Mouse (Mus musculus): ENCODE results near the gene Zfp593. TPM values are rescaled to one million over a fixed set of nuclear protein-coding genes. Genes with fewer than 3 reads are reported as not detected.
"Not testable (repeated sequence)": the region's sequence is repeated elsewhere in the genome, so short reads cannot be mapped to it uniquely, and the experiment has no call there.

Gene Zfp593
- polyA plus RNA-seq, 1 experiment from 2014 or later, result 14.2 TPM

DNA sequence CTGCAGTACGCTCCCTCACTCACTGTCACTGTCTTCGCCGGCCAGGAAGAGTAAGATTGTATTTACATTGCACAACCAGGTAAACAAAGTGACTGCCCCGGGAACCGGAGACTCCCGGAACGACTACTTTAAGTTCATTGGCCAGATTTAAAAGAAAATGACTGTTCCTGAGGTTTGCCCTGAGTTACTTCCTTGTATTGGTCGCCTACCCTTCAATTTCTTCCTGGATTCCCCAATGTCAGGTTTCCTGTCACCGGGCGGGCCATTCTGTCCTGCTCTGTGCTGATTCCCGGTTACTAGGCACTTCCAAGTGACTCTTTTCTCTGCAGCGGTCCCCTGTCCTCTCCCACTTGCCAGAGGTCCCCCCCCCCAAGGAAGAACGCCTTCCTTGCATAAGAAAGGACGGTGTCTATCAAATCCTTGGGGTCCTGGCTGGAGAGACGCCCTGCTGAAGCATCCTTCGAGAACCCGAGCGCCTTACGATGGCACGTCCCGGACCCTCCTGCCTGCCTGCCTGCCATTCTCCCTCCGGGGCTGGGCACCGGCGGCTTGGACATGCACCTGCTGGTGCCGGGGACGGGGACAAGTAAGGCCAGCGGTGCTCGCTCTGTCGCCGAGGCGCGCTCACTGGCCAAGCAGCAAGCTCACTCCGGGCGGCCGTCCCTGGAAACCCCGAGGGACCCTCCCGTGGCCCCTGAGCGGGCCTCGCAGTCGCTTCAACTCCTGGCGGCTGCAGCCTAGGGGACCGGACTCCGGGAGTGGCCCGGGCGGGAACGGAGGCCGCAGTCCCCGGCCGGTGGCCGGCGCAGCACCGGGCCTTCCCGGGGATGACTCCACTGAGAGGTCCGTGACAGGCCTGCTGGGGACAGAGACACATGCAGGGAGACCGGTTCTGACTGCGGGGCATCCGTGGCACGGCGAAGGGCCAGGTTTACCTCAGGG, 41.1 kb upstream of the Zfp593 start:
- DNase-seq, result peak; percentile 57
- ATAC-seq (ENCODE audit: low FRiP score, low TSS enrichment), result peak; percentile 28
- WGBS, result 4% methylated on average over 59 of the region's 59 CpGs

GRCm38 (mm10) chr4:134284942-134285341, 39.5 kb upstream of the Zfp593 start:
- Histone ChIP-seq H3K9ac (replicated peaks; ENCODE audit: low read length) (no peak overlapping the region), H3K4me2 (ENCODE audit: low read length) (no peak overlapping the region), H3K27me3 (ENCODE audit: control insufficient read depth, insufficient read depth, low read length) (no peaks in the 10 kb centered on the region), H3K4me3 (replicated peaks; ENCODE audit: low read depth, low read length) (no peak overlapping the region), H3K4me1 (ENCODE audit: control insufficient read depth, insufficient read depth, low read length) (peaks cover 21% of the 10 kb centered on the region), H3K36me3 (ENCODE audit: control insufficient read depth, insufficient read depth, low read length) (peaks cover 39% of the 10 kb centered on the region), H3K27ac (replicated peaks; ENCODE audit: low read depth, low read length) (no peak overlapping the region), H3K9me3 (ENCODE audit: control insufficient read depth, low read length) (no peaks in the 10 kb centered on the region)
- no peak for DNase-seq
- no peak for ATAC-seq (ENCODE audit: low FRiP score, low TSS enrichment)
- WGBS, result 88% methylated on average over 2 of the region's 2 CpGs

More for the DNA sequence above, 41.1 kb upstream of the Zfp593 start:
- H3K4me3 ChIP-seq (replicated peaks; ENCODE audit: low read depth, low read length), result peak overlapping the region; percentile 100
- H3K4me2 ChIP-seq (ENCODE audit: low read length), result peak overlapping the region; percentile 90
- H3K4me1 ChIP-seq (ENCODE audit: control insufficient read depth, insufficient read depth, low read length), result peaks cover 21% of the 10 kb centered on the region
- no peaks in the 10 kb centered on the region for H3K27me3 ChIP-seq (ENCODE audit: control insufficient read depth, insufficient read depth, low read length)
- peak overlapping the region; percentile 100 for H3K27ac ChIP-seq (replicated peaks; ENCODE audit: low read depth, low read length)
- peak overlapping the region; percentile 99 for H3K9ac ChIP-seq (replicated peaks; ENCODE audit: low read length)
- H3K36me3 ChIP-seq (ENCODE audit: control insufficient read depth, insufficient read depth, low read length), result peaks cover 25% of the 10 kb centered on the region
- H3K9me3 ChIP-seq (ENCODE audit: control insufficient read depth, low read length), result no peaks in the 10 kb centered on the region

GRCm38 (mm10) chr4:134273417-134274345, 28.3 kb upstream of the Zfp593 start:
- H3K9ac ChIP-seq (replicated peaks; ENCODE audit: low read length), result no peak overlapping the region
- H3K4me3 ChIP-seq (replicated peaks; ENCODE audit: low read depth, low read length), result no peak overlapping the region
- no peak overlapping the region for H3K4me2 ChIP-seq (ENCODE audit: low read length)
- H3K36me3 ChIP-seq (ENCODE audit: control insufficient read depth, insufficient read depth, low read length), result peaks cover 24% of the 10 kb centered on the region
- H3K27me3 ChIP-seq (ENCODE audit: control insufficient read depth, insufficient read depth, low read length), result no peaks in the 10 kb centered on the region
- ATAC-seq (ENCODE audit: low FRiP score, low TSS enrichment), result no peak
- H3K4me1 ChIP-seq (ENCODE audit: control insufficient read depth, insufficient read depth, low read length), result no peaks in the 10 kb centered on the region
- DNase-seq, result no peak
- 7% methylated on average over 14 of the region's 14 CpGs for WGBS
- no peaks in the 10 kb centered on the region for H3K9me3 ChIP-seq (ENCODE audit: control insufficient read depth, low read length)
- H3K27ac ChIP-seq (replicated peaks; ENCODE audit: low read depth, low read length), result no peak overlapping the region

DNA sequence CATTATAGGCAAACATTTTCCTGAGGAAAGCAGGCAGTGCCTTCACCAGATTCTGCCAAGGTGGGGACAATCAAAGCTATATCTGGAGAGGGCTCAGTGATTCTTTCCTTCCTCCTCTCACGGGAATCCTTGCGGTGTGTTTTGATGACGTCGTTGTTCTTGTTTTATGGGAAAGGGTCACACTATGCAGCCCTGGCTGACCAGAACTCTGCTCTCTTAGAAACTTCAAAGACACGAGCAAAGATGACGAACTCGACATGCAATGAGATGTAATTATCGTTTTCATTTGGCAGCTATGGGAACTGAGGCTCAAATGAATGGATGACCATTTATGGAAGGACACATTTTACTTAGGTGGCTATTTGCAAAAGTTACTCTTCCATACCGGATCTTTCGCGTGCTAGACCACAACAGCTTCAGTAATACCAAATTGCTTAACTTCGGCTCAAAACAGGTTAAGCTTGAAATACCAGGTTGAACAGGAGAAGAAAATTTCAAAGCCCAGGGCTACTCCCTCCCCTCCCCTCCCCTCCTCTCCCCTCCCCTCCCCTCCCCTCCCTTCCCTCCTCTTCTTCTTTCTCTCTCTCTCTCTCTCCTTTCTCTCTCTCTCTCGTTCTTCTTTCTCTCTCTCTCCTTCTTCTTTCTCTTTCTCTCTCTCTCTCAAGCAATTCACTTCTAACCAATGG, 27.5 kb upstream of the Zfp593 start:
- H3K4me3 ChIP-seq (replicated peaks; ENCODE audit: low read depth, low read length), result no peak overlapping the region
- H3K27me3 ChIP-seq (ENCODE audit: control insufficient read depth, insufficient read depth, low read length), result no peaks in the 10 kb centered on the region
- no peaks in the 10 kb centered on the region for H3K9me3 ChIP-seq (ENCODE audit: control insufficient read depth, low read length)
- DNase-seq (no peak), ATAC-seq (ENCODE audit: low FRiP score, low TSS enrichment) (no peak)
- H3K4me1 ChIP-seq (ENCODE audit: control insufficient read depth, insufficient read depth, low read length), result no peaks in the 10 kb centered on the region
- peaks cover 18% of the 10 kb centered on the region for H3K36me3 ChIP-seq (ENCODE audit: control insufficient read depth, insufficient read depth, low read length)
- WGBS, result 34% methylated on average over 13 of the region's 13 CpGs
- no peak overlapping the region for H3K9ac ChIP-seq (replicated peaks; ENCODE audit: low read length)
- H3K27ac ChIP-seq (replicated peaks; ENCODE audit: low read depth, low read length), result no peak overlapping the region
- H3K4me2 ChIP-seq (ENCODE audit: low read length), result no peak overlapping the region

DNA sequence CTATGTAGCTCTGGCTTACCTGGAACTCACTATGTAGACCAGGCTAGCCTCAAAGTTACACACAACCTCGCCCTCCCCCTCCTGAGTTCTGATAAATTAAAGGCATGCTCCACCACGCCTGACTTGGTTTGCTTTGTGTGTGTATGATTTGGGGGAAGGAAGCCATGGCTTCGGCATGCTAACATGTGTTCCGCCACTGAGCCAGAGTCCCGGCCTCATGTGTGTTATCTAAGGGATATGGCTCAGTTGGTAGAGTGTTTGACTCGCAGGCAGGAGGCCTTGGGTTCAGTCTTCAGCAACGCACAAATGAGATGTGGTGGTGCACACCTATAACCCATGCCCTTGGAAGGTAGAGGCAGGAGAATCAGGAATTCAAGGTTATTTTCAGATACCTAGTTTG, 26.6 kb upstream of the Zfp593 start:
- no peaks in the 10 kb centered on the region for H3K27me3 ChIP-seq (ENCODE audit: control insufficient read depth, insufficient read depth, low read length)
- ATAC-seq (ENCODE audit: low FRiP score, low TSS enrichment) (no peak), DNase-seq (no peak)
- no peak overlapping the region for H3K4me3 ChIP-seq (replicated peaks; ENCODE audit: low read depth, low read length)
- H3K4me1 ChIP-seq (ENCODE audit: control insufficient read depth, insufficient read depth, low read length), result no peaks in the 10 kb centered on the region
- no peaks in the 10 kb centered on the region for H3K9me3 ChIP-seq (ENCODE audit: control insufficient read depth, low read length)
- H3K9ac ChIP-seq (replicated peaks; ENCODE audit: low read length), result no peak overlapping the region
- 81% methylated on average over 7 of the region's 7 CpGs for WGBS
- peaks cover 13% of the 10 kb centered on the region for H3K36me3 ChIP-seq (ENCODE audit: control insufficient read depth, insufficient read depth, low read length)
- H3K27ac ChIP-seq (replicated peaks; ENCODE audit: low read depth, low read length), result no peak overlapping the region
- no peak overlapping the region for H3K4me2 ChIP-seq (ENCODE audit: low read length)

DNA sequence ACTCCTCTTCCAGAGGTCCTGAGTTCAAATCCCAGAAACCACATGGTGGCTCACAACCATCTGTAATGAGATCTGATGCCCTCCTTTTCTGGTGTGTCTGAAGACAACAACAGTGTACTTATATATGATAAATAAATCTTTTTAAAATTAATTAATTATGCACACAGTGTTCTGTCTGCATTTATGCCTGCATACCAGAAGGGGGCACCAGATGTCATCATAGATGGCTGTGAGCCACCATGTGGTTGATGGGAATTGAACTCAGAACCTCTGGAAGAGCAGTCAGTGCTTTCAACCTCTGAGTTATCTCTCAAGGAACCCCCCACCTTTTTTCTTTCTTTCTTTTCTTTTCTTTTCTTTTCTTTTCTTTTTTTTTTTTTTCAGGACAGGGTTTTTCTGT, 24.2 kb upstream of the Zfp593 start:
- not testable (repeated sequence) for H3K9ac ChIP-seq (replicated peaks; ENCODE audit: low read length); H3K27ac ChIP-seq (replicated peaks; ENCODE audit: low read depth, low read length); H3K27me3 ChIP-seq (ENCODE audit: control insufficient read depth, insufficient read depth, low read length); H3K36me3 ChIP-seq (ENCODE audit: control insufficient read depth, insufficient read depth, low read length); H3K9me3 ChIP-seq (ENCODE audit: control insufficient read depth, low read length); H3K4me2 ChIP-seq (ENCODE audit: low read length); H3K4me3 ChIP-seq (replicated peaks; ENCODE audit: low read depth, low read length); DNase-seq; H3K4me1 ChIP-seq (ENCODE audit: control insufficient read depth, insufficient read depth, low read length); ATAC-seq (ENCODE audit: low FRiP score, low TSS enrichment)

DNA sequence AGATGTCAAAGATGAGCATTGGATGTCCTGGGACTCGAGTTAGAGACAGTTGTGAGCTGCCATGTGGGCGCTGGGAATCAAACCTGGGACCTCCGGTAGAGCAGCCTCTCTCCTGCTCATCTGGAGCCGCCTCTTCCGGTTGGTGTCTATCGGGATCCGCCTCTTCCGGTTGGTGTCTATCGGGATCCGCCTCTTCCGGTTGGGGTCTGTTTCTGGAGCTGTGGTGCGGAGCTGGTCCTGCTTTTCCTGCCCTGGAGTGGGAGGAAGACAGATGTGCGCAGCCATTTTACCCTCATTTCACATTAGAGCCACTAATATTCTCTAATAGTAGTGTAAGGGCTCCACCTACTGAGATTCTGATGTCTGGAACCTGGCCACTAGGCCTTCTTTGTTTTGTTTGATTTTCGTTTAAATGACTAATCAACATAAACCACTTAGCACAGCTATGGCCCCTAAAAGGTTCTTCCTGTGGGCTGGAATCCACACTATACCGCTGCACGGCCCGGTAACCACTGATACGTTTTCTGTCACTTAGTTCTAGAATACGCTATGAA, 22.8 kb upstream of the Zfp593 start:
- H3K9ac ChIP-seq (replicated peaks; ENCODE audit: low read length), result no peak overlapping the region
- no peaks in the 10 kb centered on the region for H3K27me3 ChIP-seq (ENCODE audit: control insufficient read depth, insufficient read depth, low read length)
- 88% methylated on average over 19 of the region's 19 CpGs for WGBS
- H3K9me3 ChIP-seq (ENCODE audit: control insufficient read depth, low read length), result no peaks in the 10 kb centered on the region
- no peak overlapping the region for H3K4me2 ChIP-seq (ENCODE audit: low read length)
- no peaks in the 10 kb centered on the region for H3K36me3 ChIP-seq (ENCODE audit: control insufficient read depth, insufficient read depth, low read length)
- no peak overlapping the region for H3K4me3 ChIP-seq (replicated peaks; ENCODE audit: low read depth, low read length)
- no peak overlapping the region for H3K27ac ChIP-seq (replicated peaks; ENCODE audit: low read depth, low read length)
- ATAC-seq (ENCODE audit: low FRiP score, low TSS enrichment) (no peak), DNase-seq (no peak)
- no peaks in the 10 kb centered on the region for H3K4me1 ChIP-seq (ENCODE audit: control insufficient read depth, insufficient read depth, low read length)

- 75% methylated on average over 9 of the region's 9 CpGs for WGBS
- Histone ChIP-seq H3K27me3 (ENCODE audit: control insufficient read depth, insufficient read depth, low read length) (no peaks in the 10 kb centered on the region), H3K9ac (replicated peaks; ENCODE audit: low read length) (no peak overlapping the region), H3K36me3 (ENCODE audit: control insufficient read depth, insufficient read depth, low read length) (no peaks in the 10 kb centered on the region), H3K27ac (replicated peaks; ENCODE audit: low read depth, low read length) (no peak overlapping the region), H3K4me3 (replicated peaks; ENCODE audit: low read depth, low read length) (no peak overlapping the region), H3K4me1 (ENCODE audit: control insufficient read depth, insufficient read depth, low read length) (no peaks in the 10 kb centered on the region), H3K9me3 (ENCODE audit: control insufficient read depth, low read length) (no peaks in the 10 kb centered on the region), H3K4me2 (ENCODE audit: low read length) (no peak overlapping the region)
- DNase-seq (no peak), ATAC-seq (ENCODE audit: low FRiP score, low TSS enrichment) (no peak)
Measured at GRCm38 (mm10) chr4:134265860-134266585, 20.6 kb upstream of the Zfp593 start.
